Mouse (Mus musculus): Measurements from ENCODE around the gene Vkorc1l1.
A peak's percentile ranks its signal among the peaks of the same experiment; 100 is the strongest.
"Not testable (repeated sequence)": the region's sequence is repeated elsewhere in the genome, so short reads cannot be mapped to it uniquely, and the experiment has no call there.

Gene Vkorc1l1

GRCm38 (mm10) chr5:129941495-129942045, at the start of gene Vkorc1l1:
Gene Vkorc1l1, plus strand, starts transcription at chr5:129941970.
- peak; percentile 96 to 97 for DNase-seq (ENCODE audit: low spot score in 2 of 2)

- DNase-seq (ENCODE audit: low spot score in 2 of 2): peak; percentile 82 to 92
Observed at GRCm38 (mm10) chr5:129895198-129896088, 46.3 kb upstream of the Vkorc1l1 start, which contains the start of gene Zbed5. Gene Zbed5, plus strand, starts transcription at chr5:129895723.

DNA sequence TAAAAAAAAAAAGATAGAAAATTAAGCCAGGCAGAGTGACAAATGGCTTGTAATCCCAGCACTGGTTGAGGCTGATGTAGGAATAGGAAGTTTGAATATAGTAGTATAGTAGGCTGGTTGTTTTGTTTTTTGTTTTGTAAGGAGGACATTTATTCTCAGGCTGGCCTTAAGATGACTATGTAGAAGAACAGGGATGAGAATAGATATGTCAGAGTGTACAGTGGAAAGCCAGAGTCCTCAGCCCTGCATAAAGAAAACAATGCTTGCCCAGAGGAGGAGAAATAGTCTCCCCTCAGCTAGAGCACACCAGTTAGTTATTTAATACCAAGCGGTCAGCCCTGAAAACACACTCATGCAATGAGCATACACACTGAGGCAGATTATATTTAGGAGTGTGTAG, 43.3 kb upstream of the Vkorc1l1 start, which contains the start of gene Phkg1:
Gene Phkg1 (minus strand): TSS at position 101 of the 400 bp plus-strand sequence.
- DNase-seq (ENCODE audit: low spot score in 2 of 2): no peak

DNA sequence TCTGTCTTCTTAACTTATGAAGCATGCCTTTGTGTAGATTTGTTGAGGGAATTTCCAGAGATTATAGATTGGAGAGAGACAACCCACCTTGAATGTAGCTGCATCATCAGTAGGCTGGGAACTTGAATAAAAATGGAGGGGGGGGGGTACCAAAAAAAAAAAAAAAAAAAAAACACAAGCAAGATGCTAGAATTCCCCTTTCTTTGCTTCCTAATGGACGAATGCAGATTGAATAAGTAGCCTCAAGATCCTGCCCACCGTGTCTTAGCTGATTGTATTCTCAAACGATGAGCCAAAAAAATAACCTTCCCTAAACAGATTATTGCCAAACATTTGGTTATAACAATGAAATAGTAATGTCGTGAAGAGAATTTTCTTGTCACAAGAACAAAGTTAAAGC, 34.0 kb upstream of the Vkorc1l1 start:
- no peak for DNase-seq (ENCODE audit: low spot score in 2 of 2)

DNA sequence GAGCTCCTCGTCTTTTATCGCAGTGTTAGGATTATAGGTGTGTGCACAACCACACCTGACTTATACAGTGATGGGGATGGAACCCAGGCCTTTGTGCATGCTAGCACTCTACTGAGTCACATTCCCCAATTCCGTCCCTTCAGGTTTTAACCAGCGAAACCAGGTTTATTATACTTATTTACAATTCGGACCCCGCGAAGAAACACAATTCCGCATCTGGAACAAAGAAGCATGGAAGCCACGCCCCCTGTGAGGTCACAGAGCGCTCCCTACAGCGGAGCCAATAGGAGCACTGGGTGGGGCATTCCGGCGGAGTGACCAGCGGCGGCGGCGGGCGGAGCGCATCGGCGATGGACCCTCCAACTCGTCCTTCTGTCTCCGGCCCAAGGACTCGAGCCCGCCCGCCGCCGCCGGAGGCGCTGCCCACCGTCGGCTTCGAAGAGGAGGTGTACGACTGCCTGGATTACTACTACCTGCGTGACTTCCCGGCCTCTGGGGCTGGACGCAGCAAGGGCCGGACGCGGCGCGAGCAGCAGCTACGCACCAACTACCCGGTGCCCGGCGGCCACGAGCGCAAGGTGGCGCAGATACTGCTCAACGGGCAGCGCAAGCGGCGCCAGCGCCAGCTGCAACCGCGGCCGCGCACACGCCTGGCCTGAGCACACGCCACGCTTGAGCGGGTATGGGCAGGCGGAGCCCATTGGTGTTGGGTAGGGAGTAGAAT, 33.4 kb upstream of the Vkorc1l1 start, which contains the start of gene Nupr1l:
Gene Nupr1l (plus strand): TSS at position 299 of the 724 bp plus-strand sequence.
- DNase-seq (ENCODE audit: low spot score in 2 of 2): peak; percentile 84 to 89

GRCm38 (mm10) chr5:129909147-129909546, 32.6 kb upstream of the Vkorc1l1 start:
- DNase-seq (ENCODE audit: low spot score in 2 of 2): no peak

DNA sequence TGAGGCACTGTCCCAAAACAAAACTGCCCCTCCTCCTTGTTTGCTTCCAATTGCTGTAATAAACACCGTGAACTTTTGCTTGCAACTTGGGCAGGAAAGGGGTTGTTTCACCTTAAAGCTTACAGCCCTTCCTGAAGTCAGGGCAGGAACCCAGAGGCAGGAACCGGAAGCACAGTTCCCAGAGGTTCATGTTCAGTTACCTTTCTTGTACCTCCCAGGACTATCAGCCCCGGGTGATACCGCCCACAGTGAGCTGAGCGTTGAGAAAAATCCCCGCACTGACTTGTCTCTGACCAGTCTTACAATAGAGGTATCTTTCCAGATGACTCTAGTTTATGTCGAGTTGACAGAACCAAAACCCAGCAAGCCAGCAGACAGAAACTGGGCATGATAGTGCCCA, 32.2 kb upstream of the Vkorc1l1 start:
- no peak for DNase-seq (ENCODE audit: low spot score in 2 of 2)

- no peak for DNase-seq (ENCODE audit: low spot score in 2 of 2)
Observed at GRCm38 (mm10) chr5:129914024-129914423, 27.7 kb upstream of the Vkorc1l1 start.

- DNase-seq (ENCODE audit: low spot score in 2 of 2): not testable (repeated sequence)
Observed at GRCm38 (mm10) chr5:129915491-129915890, 26.3 kb upstream of the Vkorc1l1 start.

DNA sequence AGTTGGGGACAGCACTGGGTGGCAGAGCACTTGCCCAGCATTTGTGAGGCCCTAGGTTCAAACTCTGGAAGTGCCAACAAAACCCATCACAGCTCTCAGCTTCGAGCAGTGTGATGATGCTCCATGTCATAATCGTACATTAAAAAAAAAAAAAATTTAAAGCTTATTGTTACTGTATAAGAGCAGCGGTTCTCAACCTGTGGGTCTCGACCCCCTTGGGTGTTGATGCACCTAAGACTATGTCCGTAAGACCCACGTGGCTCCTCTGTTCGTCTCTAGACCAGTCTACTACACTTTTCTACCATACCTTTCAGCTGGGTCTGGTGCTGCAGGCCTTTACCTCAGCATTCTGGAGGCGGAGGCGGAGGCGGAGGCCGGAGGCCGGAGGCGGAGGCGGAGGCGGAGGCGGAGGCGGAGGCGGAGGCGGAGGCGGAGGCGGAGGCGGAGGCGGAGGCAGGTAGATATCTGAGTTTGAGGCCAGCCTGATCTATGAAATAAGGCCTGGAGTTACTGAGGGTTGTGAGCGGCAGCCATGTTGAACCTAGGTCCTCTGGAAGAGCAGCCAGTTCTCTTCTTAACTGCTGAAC, 23.6 kb upstream of the Vkorc1l1 start:
- no peak for DNase-seq (ENCODE audit: low spot score in 2 of 2)

GRCm38 (mm10) chr5:129918752-129919151, 23.0 kb upstream of the Vkorc1l1 start:
- no peak for DNase-seq (ENCODE audit: low spot score in 2 of 2)

- no peak for DNase-seq (ENCODE audit: low spot score in 2 of 2)
Observed at GRCm38 (mm10) chr5:129919320-129919719, 22.4 kb upstream of the Vkorc1l1 start.

- no peak for DNase-seq (ENCODE audit: low spot score in 2 of 2)
Observed at GRCm38 (mm10) chr5:129921972-129922371, 19.8 kb upstream of the Vkorc1l1 start.

GRCm38 (mm10) chr5:129924820-129925452, 16.8 kb upstream of the Vkorc1l1 start:
- no peak for DNase-seq (ENCODE audit: low spot score in 2 of 2)

GRCm38 (mm10) chr5:129925933-129926332, 15.8 kb upstream of the Vkorc1l1 start:
- no peak for DNase-seq (ENCODE audit: low spot score in 2 of 2)

GRCm38 (mm10) chr5:129929924-129930855, 11.6 kb upstream of the Vkorc1l1 start:
- DNase-seq (ENCODE audit: low spot score in 2 of 2): no peak

DNA sequence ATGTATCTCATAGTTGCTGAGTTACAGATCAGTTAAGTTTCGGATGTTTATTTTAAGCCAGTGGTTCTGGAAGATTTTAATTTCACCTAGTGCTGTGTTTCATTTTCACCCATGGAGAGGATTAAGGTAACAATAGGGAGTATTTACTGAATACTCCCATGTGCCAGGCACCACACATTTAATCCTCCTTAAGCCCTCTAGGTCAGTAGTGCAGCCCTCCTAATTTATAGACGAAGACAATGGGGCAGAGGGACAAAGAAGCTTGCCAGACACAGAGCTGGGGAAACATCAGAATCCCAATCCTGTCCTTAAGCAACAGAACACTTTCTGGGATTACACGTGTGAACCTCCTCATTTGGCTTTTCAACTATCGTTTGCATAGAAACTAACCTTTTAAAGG, 4.8 kb upstream of the Vkorc1l1 start:
- DNase-seq (ENCODE audit: low spot score in 2 of 2): no peak

DNA sequence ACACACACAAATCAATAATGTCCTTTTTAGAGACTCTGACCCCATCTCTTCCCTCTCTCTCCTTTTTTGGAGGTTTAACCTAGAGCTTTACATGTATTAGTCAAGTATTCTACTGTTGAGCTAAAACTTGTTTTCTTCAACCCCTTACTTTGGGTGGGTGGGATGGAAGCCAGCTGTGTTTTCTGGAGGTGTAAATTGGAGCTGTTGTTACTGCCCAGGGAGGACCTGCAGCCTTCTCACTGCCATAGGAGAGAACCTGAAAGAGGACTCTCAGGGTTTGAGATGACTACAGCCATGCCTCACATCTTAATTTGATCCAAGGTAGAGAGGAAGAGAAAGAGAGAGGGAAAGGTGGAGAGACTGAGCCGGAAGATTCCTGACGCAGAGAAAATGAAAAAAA, 1.5 kb upstream of the Vkorc1l1 start:
- DNase-seq (ENCODE audit: low spot score in 2 of 2): no peak

DNA sequence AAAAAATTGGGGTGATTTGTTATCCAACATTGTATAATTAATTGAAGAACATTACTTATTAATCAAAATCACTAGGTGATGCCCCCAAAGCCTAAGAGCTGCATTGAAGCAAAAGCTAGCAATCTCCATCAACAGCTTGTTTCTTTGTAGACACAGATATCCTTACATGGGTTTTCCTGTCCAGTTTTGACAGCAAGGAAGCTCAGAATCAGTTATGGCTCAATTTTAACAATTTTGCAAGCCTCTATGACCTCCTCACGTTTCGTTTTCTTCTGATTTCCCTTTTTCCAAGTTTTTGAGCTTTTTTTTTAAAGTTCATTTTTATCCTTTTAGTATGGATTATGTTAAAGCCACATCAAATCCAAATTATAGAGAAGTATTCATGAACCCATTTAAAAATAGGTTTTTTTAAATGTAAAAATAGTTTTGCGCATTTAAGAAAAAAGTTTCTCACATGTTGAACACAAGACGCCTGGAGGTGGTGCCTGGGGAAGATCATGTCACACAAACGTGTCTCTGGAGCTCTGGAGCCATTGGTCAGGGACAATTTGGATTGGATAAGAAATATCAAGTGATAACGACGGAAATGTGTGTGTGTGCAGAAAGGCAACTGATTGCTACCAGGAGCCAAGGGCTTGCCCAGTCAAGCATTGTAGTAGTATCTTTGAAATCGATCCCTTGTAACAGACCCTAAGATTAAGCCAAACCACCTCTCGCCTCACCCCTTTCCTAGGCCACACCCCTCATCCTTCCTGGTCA, 855 bp upstream of the Vkorc1l1 start:
- DNase-seq (ENCODE audit: low spot score in 2 of 2): no peak
